Mouse (Mus musculus): ENCODE data around the gene Gm35315.
"Not testable (repeated sequence)": the region's sequence is repeated elsewhere in the genome, so short reads cannot be mapped to it uniquely, and the experiment has no call there.

Gm35315 gene

DNA sequence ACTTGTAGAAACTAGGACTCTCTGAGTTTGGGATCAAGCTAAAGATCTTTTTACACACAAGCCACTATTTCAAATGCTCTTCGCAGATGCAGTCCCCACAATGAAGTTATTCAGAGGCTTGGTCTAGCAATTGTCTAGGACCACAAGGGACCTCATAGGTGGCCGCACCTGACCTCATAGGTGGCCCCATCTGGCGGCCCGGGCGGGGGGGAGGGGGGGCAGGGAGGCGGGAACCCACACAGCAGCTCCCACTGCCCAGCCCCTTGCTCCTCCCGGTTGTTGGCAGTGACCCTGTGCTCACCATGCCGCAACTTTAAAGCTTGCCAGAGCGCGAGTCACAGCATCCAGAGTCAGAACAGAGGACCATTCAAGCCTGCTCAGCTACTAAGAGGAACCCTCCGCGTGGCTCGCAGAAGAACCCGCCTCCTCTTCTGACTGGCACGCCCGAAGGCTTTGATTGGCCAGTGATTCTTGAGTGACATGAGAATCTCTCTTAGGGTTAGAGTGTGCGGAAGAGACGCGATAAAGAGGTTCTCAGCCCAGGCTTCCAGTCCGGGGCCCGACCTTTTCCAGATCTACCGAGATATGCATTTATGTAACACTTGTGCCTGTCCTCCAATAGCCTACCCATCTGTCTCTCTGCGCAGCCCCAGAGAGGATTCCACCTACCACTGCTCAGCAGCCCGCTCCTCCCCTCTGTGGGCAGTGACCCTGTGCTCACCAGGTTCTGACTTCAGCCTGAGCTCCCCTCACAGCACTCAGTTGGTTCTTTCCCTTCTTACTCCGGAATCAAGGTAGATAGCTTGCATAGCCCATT is at the start of gene Gm35315:
Gm35315 (minus strand) TSS at position 391 of the 817 bp plus-strand sequence.
- peak; percentile 95 for DNase-seq (ENCODE audit: low read depth)

GRCm38 (mm10) chr5:110143007-110143406 is 48.8 kb upstream of the Gm35315 start:
- no peak for DNase-seq (ENCODE audit: low read depth)

- no peak for DNase-seq (ENCODE audit: low read depth)
Measured at GRCm38 (mm10) chr5:110142309-110142708, 48.1 kb upstream of the Gm35315 start.

- no peak for DNase-seq (ENCODE audit: low read depth)
Measured at GRCm38 (mm10) chr5:110140424-110140823, 46.2 kb upstream of the Gm35315 start.

- no peak for DNase-seq (ENCODE audit: low read depth)
Measured at GRCm38 (mm10) chr5:110139325-110139724, 45.1 kb upstream of the Gm35315 start.

DNA sequence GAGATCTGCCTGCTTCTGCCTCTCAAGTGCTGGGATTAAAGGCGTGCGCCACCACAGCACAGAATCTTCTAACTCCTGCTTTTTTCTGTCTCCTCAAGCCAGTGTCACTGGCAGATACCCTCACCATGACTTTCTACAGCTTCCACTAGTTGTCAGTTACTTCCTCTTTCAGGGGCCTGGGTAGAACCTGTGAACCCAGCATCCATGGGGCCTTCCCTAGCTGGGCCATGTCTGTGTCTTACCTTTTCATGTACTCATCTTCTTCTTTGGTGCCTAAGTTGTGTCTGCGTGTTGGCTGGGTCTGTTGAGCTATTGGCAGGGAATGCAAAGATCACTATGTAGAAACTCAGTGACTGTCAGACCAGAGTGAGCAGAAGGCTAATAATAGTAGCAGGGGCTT is 43.6 kb upstream of the Gm35315 start:
- DNase-seq (ENCODE audit: low read depth), result no peak

DNA sequence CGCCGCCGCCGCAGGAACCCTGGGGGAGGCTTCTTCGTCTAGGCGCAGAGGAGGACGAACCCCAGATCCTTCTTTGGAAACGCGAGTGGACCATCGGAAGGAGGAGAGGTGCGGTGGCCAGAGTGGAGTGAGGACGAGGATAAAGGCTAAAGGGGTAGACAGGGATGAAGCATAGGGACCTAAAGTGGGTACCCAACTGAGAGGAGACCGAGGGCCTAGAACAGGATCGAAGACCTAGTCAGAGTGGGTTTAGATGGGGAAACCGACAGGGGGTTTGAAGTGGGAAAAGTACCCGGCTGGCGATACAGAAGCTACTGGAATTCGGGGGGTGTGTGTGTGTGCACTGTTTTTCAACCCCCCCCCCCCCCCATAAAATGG is 41.9 kb upstream of the Gm35315 start:
- DNase-seq (ENCODE audit: low read depth), result no peak

DNA sequence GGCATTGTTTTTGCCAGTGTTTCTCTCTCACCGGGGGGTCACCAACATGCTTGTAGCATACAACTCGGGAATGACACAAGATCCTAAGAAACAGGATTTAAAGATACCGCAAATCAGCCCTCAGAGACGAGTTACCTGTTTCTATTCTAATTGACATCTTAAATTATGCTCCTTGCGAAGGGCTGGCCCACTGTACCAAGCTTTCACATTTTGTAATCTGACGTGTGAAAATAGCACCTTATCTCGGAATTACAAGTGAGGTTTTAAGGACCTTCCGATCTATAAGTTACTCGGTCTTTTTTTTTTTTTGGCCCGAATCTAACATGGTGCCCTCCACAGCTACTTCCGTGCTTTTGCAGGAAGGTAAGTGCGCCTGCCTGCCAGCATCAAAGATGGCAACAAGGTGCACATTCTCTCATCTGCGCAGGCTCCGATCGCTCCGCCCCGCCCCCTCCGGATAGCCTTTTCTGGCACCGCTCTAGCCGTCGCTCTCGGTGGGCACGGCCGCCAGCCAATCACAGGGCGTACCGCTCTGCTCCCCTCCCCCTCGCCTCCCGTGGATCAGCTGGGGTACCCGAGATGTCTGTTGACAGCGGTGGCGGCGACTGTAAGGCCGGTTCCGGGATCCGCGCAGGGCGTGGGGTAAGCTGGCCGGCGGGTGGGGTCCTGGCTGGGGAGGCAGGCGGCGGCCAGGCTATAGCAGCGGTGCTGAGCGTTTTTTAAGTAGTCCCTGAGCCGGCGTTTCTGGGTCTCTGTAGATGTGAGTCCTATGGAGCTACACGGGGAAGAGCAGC is 41.3 kb upstream of the Gm35315 start, which contains the start of gene Chfr:
Chfr (plus strand) TSS at position 550 of the 794 bp plus-strand sequence.
- DNase-seq (ENCODE audit: low read depth), result peak; percentile 97

DNA sequence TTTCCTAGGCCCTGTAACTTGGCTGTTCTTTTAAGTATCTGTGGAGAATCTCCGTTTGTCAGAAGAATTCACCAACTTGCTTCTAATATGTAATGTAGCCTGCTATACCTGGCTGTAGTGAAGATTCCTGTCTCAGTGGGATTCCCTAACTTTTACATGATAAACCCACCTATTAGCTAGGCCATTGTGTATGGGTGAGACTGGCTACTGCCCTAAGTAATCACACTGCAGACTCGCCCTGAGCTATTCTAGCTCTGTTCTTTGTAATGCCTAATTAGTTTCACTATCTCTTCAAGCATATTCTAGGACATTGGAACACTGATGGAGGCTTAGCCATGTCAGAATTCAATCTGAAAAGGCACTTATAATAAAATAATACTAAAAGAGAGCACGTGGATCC is 28.2 kb upstream of the Gm35315 start:
- DNase-seq (ENCODE audit: low read depth), result not testable (repeated sequence)

DNA sequence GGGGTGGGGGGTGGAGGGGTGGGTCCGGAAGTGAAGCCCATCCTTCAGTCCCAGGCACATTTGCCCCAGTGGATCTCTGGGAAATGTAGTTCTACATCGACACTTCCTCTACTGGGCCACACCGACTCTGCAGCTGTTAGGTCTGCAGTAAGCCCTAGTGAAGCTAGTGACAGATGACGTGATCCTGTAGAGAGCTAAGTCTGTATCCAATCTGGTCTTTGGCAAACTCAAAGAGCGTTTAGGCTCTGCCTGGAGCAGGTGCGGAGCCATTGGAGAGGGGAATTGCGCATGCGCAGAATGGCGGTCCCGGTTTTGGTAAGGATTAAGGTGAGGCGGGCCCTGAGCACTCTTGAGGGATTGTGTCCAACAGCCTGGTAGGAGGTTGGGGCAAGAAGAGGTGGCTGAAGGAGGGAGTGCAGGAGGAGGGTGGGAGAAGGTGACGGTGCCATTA is 15.8 kb upstream of the Gm35315 start, which contains the start of gene Zfp605:
Zfp605 (plus strand) TSS at position 102 of the 451 bp plus-strand sequence.
- peak; percentile 77 for DNase-seq (ENCODE audit: low read depth)

DNA sequence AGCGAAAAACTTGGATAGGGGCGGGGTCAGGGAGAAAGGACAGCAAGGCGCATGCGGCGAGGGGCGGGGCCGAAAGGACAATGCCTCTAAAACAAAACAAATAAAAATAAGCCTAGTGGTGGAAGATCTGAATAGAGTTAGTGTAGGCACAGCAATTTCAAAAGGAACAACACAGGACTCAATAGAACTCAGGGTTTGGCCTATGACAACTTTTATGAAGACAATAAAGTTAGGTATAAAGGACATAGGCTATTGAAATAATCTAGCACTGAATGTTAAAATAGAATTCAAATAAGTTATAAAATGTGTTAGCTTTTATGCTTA is 14.0 kb upstream of the Gm35315 start:
- DNase-seq (ENCODE audit: low read depth), result no peak

GRCm38 (mm10) chr5:110107581-110108304 is 13.5 kb upstream of the Gm35315 start, which contains the start of gene Gtpbp6:
TSS of gene Gtpbp6 (minus strand) at chr5:110108197.
- peak; percentile 97 for DNase-seq (ENCODE audit: low read depth)

DNA sequence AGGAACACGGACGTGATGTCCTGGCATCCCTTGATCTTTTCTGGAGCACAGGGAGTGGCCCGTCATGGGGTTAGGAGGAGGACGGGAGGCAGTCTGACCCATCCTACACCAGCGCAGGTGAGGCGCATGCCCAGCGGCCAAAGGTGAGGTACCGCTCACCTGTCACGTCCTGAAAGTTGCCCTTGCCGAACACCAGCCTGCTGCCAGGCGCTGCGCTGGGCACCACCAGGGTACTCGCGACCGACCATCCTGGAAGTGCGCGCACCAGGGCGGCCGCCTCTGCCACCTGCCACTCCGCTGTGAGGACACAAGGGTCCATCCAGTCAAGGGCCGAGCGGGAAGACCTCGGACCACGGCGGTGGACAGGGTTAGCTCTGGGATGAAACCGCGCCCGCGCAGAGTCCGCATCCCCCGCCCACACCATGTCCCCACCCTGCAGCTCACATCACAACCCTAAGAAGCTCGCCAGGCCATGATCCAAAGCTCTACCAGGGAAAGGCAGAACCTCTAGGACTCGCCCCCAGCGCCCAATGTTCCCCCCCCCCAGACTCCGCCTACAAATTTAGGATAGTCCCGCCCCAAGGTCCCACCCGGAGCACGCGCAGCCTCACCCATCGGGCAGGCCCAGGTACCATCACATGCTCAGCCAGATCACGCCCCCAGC is 12.8 kb upstream of the Gm35315 start:
- no peak for DNase-seq (ENCODE audit: low read depth)

- DNase-seq (ENCODE audit: low read depth), result no peak
Measured at GRCm38 (mm10) chr5:110106140-110106871, 12.1 kb upstream of the Gm35315 start.

GRCm38 (mm10) chr5:110104616-110105380 is 10.6 kb upstream of the Gm35315 start:
- DNase-seq (ENCODE audit: low read depth), result no peak

DNA sequence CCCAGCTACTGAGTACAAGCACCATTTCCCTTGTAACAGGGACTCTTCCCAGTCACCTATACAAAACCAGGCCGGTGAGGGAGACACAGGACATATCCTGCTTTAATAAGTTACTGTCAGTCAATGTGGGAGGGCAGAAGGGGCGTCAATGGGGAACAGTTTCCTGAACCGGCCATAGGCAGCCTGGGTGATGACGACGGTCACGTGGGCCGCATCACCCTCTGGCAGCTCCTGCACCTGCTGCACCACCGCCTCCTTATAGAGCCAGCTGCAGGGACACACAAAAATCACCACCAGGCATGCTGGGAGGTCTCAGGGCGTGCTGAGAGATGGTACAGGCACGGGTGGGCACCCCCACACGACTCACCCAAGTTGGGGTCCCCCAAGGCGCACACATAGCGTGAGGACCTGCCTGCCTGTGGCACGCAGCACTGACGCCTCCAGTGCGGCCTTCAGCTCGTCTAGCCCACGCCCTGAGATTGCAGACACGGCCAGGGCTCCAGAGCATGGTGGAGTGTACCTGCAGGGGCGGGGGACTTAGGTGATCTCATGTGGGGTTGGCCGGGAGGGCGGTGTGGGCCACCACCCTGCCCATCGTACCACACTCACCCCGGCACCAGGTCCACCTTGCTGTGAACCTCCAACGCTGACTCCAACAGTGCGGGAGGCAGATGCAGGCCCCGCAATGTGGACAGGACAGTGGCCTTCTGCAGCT is 9.8 kb upstream of the Gm35315 start:
- DNase-seq (ENCODE audit: low read depth), result no peak

DNA sequence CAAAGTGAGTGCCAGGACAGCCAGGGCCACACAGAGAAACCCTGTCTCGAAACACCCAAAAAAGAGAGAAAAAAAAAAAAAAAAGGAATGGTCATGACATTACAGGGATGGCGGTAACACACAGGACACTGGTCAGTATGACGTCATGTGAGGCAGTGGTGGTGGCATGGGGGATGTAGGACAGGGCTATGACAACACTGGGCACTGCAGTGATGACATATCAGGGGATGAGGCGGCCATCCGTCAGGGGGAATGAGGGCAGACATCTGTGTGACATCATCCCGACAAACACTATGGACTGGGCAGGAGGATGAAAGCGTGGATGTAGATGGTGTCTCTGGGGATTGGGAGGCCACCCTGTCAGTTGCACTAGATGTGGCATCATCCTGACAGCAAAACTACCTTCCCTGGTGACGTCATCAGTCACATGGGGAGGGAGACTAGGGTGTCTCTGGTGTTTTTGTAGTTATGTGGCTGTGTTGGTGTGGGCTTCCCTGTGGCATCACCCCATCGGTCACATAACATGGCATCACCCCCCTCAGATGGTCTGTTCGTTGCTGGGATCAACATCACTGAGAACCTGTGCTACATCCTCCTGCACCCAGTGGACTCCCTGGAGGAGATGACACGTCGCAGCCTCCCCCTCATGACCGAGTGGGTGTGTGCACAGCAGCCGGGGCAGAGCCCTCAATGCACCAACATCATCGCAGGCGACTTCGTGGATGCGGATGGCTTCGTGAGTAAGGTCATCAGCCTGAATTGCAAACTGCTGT is 8.8 kb upstream of the Gm35315 start:
- DNase-seq (ENCODE audit: low read depth), result no peak

DNA sequence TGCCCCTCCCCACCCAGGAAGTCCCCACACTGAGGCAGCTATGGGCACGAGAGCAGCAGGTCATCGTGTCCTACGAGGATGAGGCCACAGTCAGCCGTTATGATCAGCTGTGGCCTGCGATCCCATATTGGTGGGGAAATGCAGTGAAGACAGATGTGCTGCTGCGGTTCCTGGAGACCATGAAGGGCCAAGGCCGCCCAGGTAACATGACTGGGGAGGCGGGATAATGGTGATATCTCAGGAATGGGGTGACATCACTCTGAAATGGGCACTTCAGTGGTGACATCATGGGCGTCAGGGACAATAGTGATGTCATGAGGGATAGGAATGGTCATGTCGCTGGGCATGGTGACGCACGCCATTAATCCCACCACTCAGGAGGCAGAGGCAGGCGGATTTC is 8.2 kb upstream of the Gm35315 start:
- DNase-seq (ENCODE audit: low read depth), result no peak
